Mouse (Mus musculus) hindbrain, embryonic 14.5 days (tissue): ENCODE results near the gene Zbtb9. TPM values are rescaled to one million over a fixed set of nuclear protein-coding genes. Genes with fewer than 3 reads are reported as not detected.

Source experiments
- ATAC-seq: fragments of 200-750 bp; cut with Nextera tagmentation; 2 replicates; pipeline ENCODE4 v1.8.0; 2017; ENCODE audit warnings: moderate number of reproducible peaks, mild to moderate bottlenecking, moderate TSS enrichment, moderate library complexity; ENCODE audit not compliant: low FRiP score
- DNase-seq: peaks from one replicate; pipeline ENCODE4 v3.0.0-alpha.2; 2015; ENCODE audit warnings: low spot score
- H3K27ac ChIP-seq: fragments of 300-500 bp; sonication (generic); 2 replicates; pipeline ENCODE4 v1.5.1; 2014; ENCODE audit warnings: mild to moderate bottlenecking, moderate library complexity
- H3K27me3 ChIP-seq: fragments of 300-500 bp; sonication (generic); 2 replicates; pipeline ENCODE4 v1.6.1; 2014; ENCODE audit warnings: mild to moderate bottlenecking, low read length, mixed read lengths; ENCODE audit not compliant: control insufficient read depth, insufficient read depth
- H3K36me3 ChIP-seq: fragments of 300-500 bp; sonication (generic); replicated peaks from 2 replicates; pipeline ENCODE4 v1.6.1; 2014; ENCODE audit not compliant: control insufficient read depth, insufficient read depth
- H3K4me1 ChIP-seq: fragments of 300-500 bp; sonication (generic); replicated peaks from 2 replicates; pipeline ENCODE4 v1.6.1; 2014; ENCODE audit warnings: antibody characterized with exemption, low read length, mixed read lengths; ENCODE audit not compliant: control insufficient read depth, insufficient read depth
- H3K4me2 ChIP-seq: fragments of 300-500 bp; sonication (generic); replicated peaks from 2 replicates; pipeline ENCODE4 v1.6.1; 2014; ENCODE audit warnings: mild to moderate bottlenecking, moderate library complexity
- H3K4me3 ChIP-seq: fragments of 300-500 bp; sonication (generic); replicated peaks from 2 replicates; pipeline ENCODE4 v1.5.1; 2014; ENCODE audit warnings: mild to moderate bottlenecking, low read length
- H3K9ac ChIP-seq: fragments of 300-500 bp; sonication (generic); 2 replicates; pipeline ENCODE4 v1.6.1; 2014
- H3K9me3 ChIP-seq: fragments of 300-500 bp; sonication (generic); 2 replicates; pipeline ENCODE4 v1.6.1; 2016; ENCODE audit warnings: low read length; ENCODE audit not compliant: control insufficient read depth
- WGBS: fragments of 180-500 bp; shearing (Covaris S2); extraction: QIAGEN DNeasy Blood & Tissue Kit; methylation state at CpG from one replicate; pipeline ENCODE4 v1.1.7; 2014; 5-methylcytosine and 5-hydroxymethylcytosine counted together
- polyA plus RNA-seq: library from polyadenylated mRNA; unstranded; fragments of >200 nt; fragmentation: Nextera tagmentation; extraction: Ambion mirVana; gene quantifications from 2 replicates; pipeline ENCODE4 v1.2.1, GENCODE M21; 2014

The Zbtb9 gene
- polyA plus RNA-seq, 1 experiment from 2014 or later, result 9.7 TPM

DNA sequence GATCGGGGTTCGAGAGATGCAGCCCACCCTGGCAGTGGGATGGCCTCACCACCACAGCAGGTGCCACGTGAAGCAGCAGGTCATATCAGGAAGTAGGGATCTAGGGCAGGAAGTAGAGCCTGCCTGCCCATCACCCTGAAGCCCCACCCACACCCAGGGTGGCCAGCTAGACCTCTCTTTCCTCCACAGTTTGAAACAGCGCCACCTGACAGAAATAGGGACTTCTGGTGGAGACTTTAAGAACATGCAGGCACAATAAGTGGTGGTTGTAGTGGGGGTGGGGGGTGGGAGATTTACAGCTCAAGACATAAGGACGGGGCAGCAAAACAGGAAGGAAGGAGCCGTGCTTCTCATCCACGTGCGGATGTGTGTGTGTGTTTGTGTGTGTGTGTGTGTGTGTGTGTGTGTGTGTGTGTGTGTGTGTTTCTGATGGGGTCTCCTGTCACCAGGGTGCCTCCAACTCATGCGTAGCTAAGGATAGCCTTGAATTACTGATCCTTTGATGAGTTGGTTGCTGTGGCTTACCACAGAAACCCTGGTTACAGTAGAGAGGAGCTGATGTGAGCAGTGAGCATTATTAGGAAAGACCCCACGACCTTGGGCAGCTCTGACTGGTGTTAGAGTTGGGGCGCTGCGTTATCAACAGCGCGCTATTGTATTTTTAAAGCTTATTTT, 39.2 kb downstream of the Zbtb9 start:
- Histone ChIP-seq H3K4me1 (no peaks in the 10 kb centered on the region), H3K27me3 (no peaks in the 10 kb centered on the region), H3K36me3 (no peaks in the 10 kb centered on the region), H3K9me3 (no peaks in the 10 kb centered on the region), H3K9ac (no peak overlapping the region), H3K27ac (no peak overlapping the region), H3K4me2 (no peak overlapping the region), H3K4me3 (no peak overlapping the region)
- DNase-seq (no peak), ATAC-seq (no peak)
- WGBS, result 65% methylated on average over 14 of the region's 14 CpGs

- Histone ChIP-seq H3K27me3 (no peaks in the 10 kb centered on the region), H3K4me1 (0 out of 2 replicates have a peak, but pooled peaks cover under 1% of the 10 kb centered on the region), H3K27ac (no peak overlapping the region), H3K4me3 (no peak overlapping the region), H3K9ac (no peak overlapping the region), H3K4me2 (no peak overlapping the region), H3K36me3 (no peaks in the 10 kb centered on the region), H3K9me3 (no peaks in the 10 kb centered on the region)
- 34% methylated on average over 6 of the region's 6 CpGs for WGBS
- ATAC-seq (no peak), DNase-seq (no peak)
Observed at GRCm38 (mm10) chr17:27012909-27013308, 39.9 kb downstream of the Zbtb9 start.

- Histone ChIP-seq H3K27ac (no peak overlapping the region; the same call in 1 of the 2 replicates), H3K4me2 (peak overlapping the region; percentile 66), H3K27me3 (no peaks in the 10 kb centered on the region), H3K9me3 (no peaks in the 10 kb centered on the region), H3K4me1 (0 out of 2 replicates have a peak, but pooled peaks cover 6% of the 10 kb centered on the region), H3K4me3 (peak overlapping the region; percentile 42), H3K9ac (peak overlapping the region; percentile 54), H3K36me3 (peaks cover 35% of the 10 kb centered on the region)
- peak; percentile 88 for DNase-seq
- 8% methylated on average over 34 of the region's 34 CpGs for WGBS
- ATAC-seq, result peak; percentile 81
Observed at GRCm38 (mm10) chr17:27017564-27018499, 44.9 kb downstream of the Zbtb9 start.

DNA sequence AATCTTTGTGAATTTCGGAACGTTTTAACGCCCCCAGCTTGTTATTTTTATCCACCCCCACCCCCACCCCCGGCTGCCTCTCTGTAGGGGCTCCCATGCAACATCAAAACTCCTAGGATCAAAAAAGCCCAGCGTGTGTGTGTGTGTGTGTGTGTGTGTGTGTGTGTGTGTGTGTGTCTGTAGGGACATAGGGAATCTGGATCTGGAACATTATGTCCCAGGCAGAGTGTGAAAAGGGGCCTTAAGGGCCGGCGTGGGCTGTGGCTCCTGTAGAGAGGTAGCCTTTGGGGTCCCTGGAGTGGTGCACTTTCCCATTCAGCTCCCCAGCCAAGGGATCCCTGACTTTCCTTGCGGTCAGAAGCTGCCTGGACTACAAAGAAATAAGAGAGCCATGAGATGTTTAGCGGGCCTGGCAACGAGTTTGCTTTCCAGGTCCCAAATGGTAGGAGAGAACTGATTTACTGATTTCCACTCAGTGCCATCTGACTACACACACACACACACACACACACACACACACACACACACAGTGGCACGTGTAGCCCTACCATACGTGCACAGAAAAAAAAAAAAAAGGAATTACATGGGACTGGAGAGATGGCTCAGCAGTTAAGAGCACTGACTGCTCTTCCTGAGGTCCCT, 45.7 kb downstream of the Zbtb9 start:
- Histone ChIP-seq H3K4me2 (peak overlapping the region; percentile 66), H3K4me3 (peak overlapping the region; percentile 42; the same call in 1 of the 2 replicates), H3K9ac (peak overlapping the region; percentile 54), H3K27me3 (no peaks in the 10 kb centered on the region), H3K27ac (peak overlapping the region; percentile 1; the same call in 1 of the 2 replicates), H3K4me1 (0 out of 2 replicates have a peak, but pooled peaks cover 6% of the 10 kb centered on the region), H3K9me3 (no peaks in the 10 kb centered on the region), H3K36me3 (peaks cover 39% of the 10 kb centered on the region)
- ATAC-seq (no peak), DNase-seq (no peak)
- WGBS, result 33% methylated on average over 12 of the region's 12 CpGs

DNA sequence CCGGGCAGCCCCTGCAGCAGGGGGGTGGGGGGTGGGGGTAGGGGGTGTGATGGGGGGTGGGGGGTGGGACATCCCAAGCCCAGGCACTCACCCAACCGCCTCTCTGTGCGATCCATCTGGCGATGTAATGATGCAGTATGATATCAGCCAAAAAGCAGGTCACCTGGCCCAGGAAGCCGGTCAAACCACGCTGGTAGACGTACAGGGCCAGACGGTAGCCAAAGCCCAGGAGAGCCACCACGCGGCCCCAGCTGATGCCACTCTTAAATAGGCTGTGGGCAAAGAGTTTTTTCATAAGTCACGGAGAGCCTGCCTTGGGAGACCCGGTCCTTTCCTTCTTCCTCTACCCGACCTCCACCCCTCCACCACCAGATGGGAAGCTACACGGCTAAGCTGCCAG, 48.1 kb downstream of the Zbtb9 start:
- Histone ChIP-seq H3K27ac (no peak overlapping the region), H3K9ac (no peak overlapping the region), H3K27me3 (no peaks in the 10 kb centered on the region), H3K36me3 (peaks cover 63% of the 10 kb centered on the region), H3K4me2 (no peak overlapping the region), H3K4me3 (no peak overlapping the region), H3K4me1 (0 out of 2 replicates have a peak, but pooled peaks cover 6% of the 10 kb centered on the region), H3K9me3 (no peaks in the 10 kb centered on the region)
- DNase-seq (no peak), ATAC-seq (no peak)
- WGBS, result 86% methylated on average over 14 of the region's 14 CpGs

- WGBS, result 94% methylated on average over 9 of the region's 9 CpGs
- no peak for ATAC-seq
Observed at GRCm38 (mm10) chr17:27021736-27022135, 48.8 kb downstream of the Zbtb9 start.

GRCm38 (mm10) chr17:27023342-27023741, 50.4 kb downstream of the Zbtb9 start:
- Histone ChIP-seq H3K4me3 (no peak overlapping the region), H3K27ac (no peak overlapping the region), H3K27me3 (no peaks in the 10 kb centered on the region), H3K9me3 (no peaks in the 10 kb centered on the region), H3K9ac (no peak overlapping the region), H3K4me1 (peaks cover 14% of the 10 kb centered on the region), H3K36me3 (peaks cover 63% of the 10 kb centered on the region), H3K4me2 (no peak overlapping the region)
- DNase-seq (no peak), ATAC-seq (no peak)
- 87% methylated on average over 4 of the region's 4 CpGs for WGBS

More at GRCm38 (mm10) chr17:27021736-27022135, 48.8 kb downstream of the Zbtb9 start:
- no peaks in the 10 kb centered on the region for H3K9me3 ChIP-seq
- no peak overlapping the region for H3K27ac ChIP-seq
- no peak overlapping the region for H3K4me3 ChIP-seq
- H3K4me2 ChIP-seq, result no peak overlapping the region
- H3K4me1 ChIP-seq, result peaks cover 6% of the 10 kb centered on the region; the same call in 1 of the 2 replicates
- H3K9ac ChIP-seq, result no peak overlapping the region
- H3K36me3 ChIP-seq, result peaks cover 63% of the 10 kb centered on the region
- no peak for DNase-seq
- H3K27me3 ChIP-seq, result no peaks in the 10 kb centered on the region

DNA sequence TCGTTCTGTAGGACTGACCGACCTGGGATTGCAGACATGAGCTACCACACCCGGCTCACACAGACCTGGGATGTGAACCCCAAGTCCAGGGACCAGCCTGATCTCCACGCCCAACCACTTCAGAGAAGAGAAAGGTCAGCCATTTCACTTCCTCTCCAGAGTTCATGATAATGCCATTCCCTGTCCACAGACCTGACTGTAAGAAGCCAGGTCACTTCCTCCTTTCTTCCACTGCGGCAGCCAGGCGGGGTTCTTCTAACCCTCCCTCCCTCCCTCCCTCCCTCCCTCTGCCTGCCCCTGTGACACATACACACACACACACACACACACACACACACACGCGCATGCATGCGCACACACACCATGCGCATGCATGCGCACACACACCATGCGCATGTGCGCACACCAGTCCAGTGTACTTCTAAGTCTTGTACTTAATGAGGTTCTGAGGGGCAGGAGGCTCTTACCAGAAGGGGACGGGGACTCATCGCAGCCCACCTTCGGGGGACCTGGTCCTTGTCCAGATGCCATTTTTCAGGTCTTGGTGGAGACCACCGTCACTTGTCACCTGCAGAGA, 52.4 kb downstream of the Zbtb9 start:
- no peak overlapping the region for H3K9ac ChIP-seq
- no peak for ATAC-seq
- no peaks in the 10 kb centered on the region for H3K27me3 ChIP-seq
- H3K4me2 ChIP-seq, result no peak overlapping the region
- no peak for DNase-seq
- WGBS, result 95% methylated on average over 17 of the region's 17 CpGs
- no peaks in the 10 kb centered on the region for H3K9me3 ChIP-seq
- no peak overlapping the region for H3K4me3 ChIP-seq
- H3K27ac ChIP-seq, result no peak overlapping the region
- peaks cover 13% of the 10 kb centered on the region for H3K4me1 ChIP-seq
- H3K36me3 ChIP-seq, result peaks cover 52% of the 10 kb centered on the region
